Mouse (Mus musculus) monocyte, adult 2 months (primary cell): ENCODE measurements around the gene Celsr1.

Experiments used
- DNase-seq, 2 experiments: peaks; one replicate each; pipeline ENCODE4 v3.0.0; 2022; ENCODE audit warnings: low spot score in 2 of 2, low read depth in 1 of 2

The Celsr1 gene

GRCm38 (mm10) chr15:86035913-86036312 is 2.3 kb upstream of the Celsr1 start:
- no peak for DNase-seq

- no peak for DNase-seq
Measured at GRCm38 (mm10) chr15:86034781-86035360, 1.3 kb upstream of the Celsr1 start.

GRCm38 (mm10) chr15:86034021-86034523 is 495 bp upstream of the Celsr1 start:
- DNase-seq: no peak

GRCm38 (mm10) chr15:86032811-86033190 is 776 bp downstream of the Celsr1 start:
- DNase-seq: no peak

GRCm38 (mm10) chr15:86029981-86030380 is 3.6 kb downstream of the Celsr1 start:
- no peak for DNase-seq

GRCm38 (mm10) chr15:86027871-86028270 is 5.7 kb downstream of the Celsr1 start:
- DNase-seq: no peak

- DNase-seq: no peak
Measured at GRCm38 (mm10) chr15:86021971-86022370, 11.6 kb downstream of the Celsr1 start.

GRCm38 (mm10) chr15:86021301-86021700 is 12.3 kb downstream of the Celsr1 start:
- DNase-seq: no peak

GRCm38 (mm10) chr15:86020008-86020407 is 13.6 kb downstream of the Celsr1 start:
- no peak for DNase-seq

- no peak for DNase-seq
Measured at GRCm38 (mm10) chr15:86018753-86019512, 14.6 kb downstream of the Celsr1 start.

GRCm38 (mm10) chr15:86017336-86017735 is 16.2 kb downstream of the Celsr1 start:
- DNase-seq: no peak

GRCm38 (mm10) chr15:86015860-86016541 is 17.6 kb downstream of the Celsr1 start:
- DNase-seq: no peak

GRCm38 (mm10) chr15:86015026-86015425 is 18.6 kb downstream of the Celsr1 start:
- no peak for DNase-seq

- no peak for DNase-seq
Measured at GRCm38 (mm10) chr15:86013656-86014055, 19.9 kb downstream of the Celsr1 start.

GRCm38 (mm10) chr15:86013130-86013529 is 20.4 kb downstream of the Celsr1 start:
- DNase-seq: no peak

- no peak for DNase-seq
Measured at GRCm38 (mm10) chr15:86007690-86008121, 25.9 kb downstream of the Celsr1 start.

GRCm38 (mm10) chr15:86005691-86006525 is 27.7 kb downstream of the Celsr1 start:
- no peak for DNase-seq

- no peak for DNase-seq
Measured at GRCm38 (mm10) chr15:86004048-86004447, 29.5 kb downstream of the Celsr1 start.

GRCm38 (mm10) chr15:86000706-86001292 is 32.8 kb downstream of the Celsr1 start:
- no peak for DNase-seq

GRCm38 (mm10) chr15:85998525-85999230 is 34.9 kb downstream of the Celsr1 start:
- no peak for DNase-seq
